Mouse (Mus musculus) adrenal gland, postnatal 0 days (tissue): Measurements from ENCODE around the gene D16Ertd472e. TPM values are rescaled to one million over a fixed set of nuclear protein-coding genes. Genes with fewer than 3 reads are reported as not detected.

Experiments used
- polyA plus RNA-seq: library from polyadenylated mRNA; unstranded; fragments of >200 nt; fragmentation: Nextera tagmentation; extraction: Ambion mirVana; gene quantifications from 2 replicates; pipeline ENCODE4 v1.2.1, GENCODE M21; 2015

The D16Ertd472e gene
- 17.1 and 17.8 TPM in 2 replicates for polyA plus RNA-seq

GRCm38 (mm10) chr16:78576478-78577084, at the start of gene D16Ertd472e:
Gene D16Ertd472e, minus strand, starts transcription at chr16:78576708.

Other genes with a start within 250 kb of the D16Ertd472e start
- 79.5 and 147 TPM in 2 replicates for gene Btg3, start 199.5 kb downstream of the D16Ertd472e start, polyA plus RNA-seq